Mouse (Mus musculus): ENCODE data around the gene Sgsm2. TPM values are rescaled to one million over a fixed set of nuclear protein-coding genes. Genes with fewer than 3 reads are reported as not detected.
A peak's percentile ranks its signal among the peaks of the same experiment; 100 is the strongest.

Sgsm2 gene
- 6.2 and 6.9 TPM in 2 replicates for polyA plus RNA-seq (2015; fragmentation: Nextera tagmentation; extraction: Ambion mirVana)

- Histone ChIP-seq H3K9ac (peak within 1 kb of the TSS; percentile 78), H3K27me3 (replicated peaks) (no peaks in the 10 kb centered on the region), H3K4me2 (peak within 1 kb of the TSS; percentile 98), H3K27ac (peak within 1 kb of the TSS; percentile 91), H3K4me1 (peaks cover 15% of the 10 kb centered on the region; the same call in 1 of the 2 replicates), H3K4me3 (replicated peaks) (peak within 1 kb of the TSS; percentile 96), H3K9me3 (no peaks in the 10 kb centered on the region), H3K36me3 (peaks cover 12% of the 10 kb centered on the region)
- peak; percentile 74 for ATAC-seq (ENCODE audit: insufficient read depth, low FRiP score, low read depth)
- under 1% methylated on average over 72 of the region's 74 CpGs for WGBS
These were observed at the start of gene Sgsm2 for GRCm38 (mm10) chr11:74896901-74897677. Sgsm2 (minus strand) TSS chr11:74897060.

DNA sequence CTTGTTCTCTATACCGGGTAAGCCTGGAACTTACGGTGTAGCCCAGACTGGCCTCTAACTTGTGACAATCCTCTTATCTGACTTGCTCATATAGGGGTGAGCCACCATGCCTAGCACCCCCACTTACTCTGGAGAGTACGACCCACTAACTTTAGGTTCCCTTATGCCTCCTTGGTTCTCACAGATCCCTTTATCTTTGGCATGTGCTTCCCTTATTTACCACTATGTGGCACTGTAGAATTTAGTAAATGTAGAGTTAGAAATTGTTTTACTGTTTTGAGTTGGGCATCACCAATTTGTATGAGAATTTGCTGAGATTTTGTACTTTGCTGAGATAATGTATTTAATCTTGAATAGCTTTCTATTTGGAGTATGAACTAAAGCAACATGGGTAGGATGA lies 49.5 kb upstream of the Sgsm2 start:
- H3K27ac ChIP-seq: no peak overlapping the region
- no peak for ATAC-seq (ENCODE audit: insufficient read depth, low FRiP score, low read depth)
- no peaks in the 10 kb centered on the region for H3K9me3 ChIP-seq
- no peaks in the 10 kb centered on the region for H3K4me1 ChIP-seq
- no peak overlapping the region for H3K4me2 ChIP-seq
- 69% methylated on average over 3 of the region's 3 CpGs for WGBS
- no peak overlapping the region for H3K4me3 ChIP-seq (replicated peaks)
- peaks cover 7% of the 10 kb centered on the region; the same call in 1 of the 2 replicates for H3K36me3 ChIP-seq
- no peaks in the 10 kb centered on the region for H3K27me3 ChIP-seq (replicated peaks)
- H3K9ac ChIP-seq: no peak overlapping the region

DNA sequence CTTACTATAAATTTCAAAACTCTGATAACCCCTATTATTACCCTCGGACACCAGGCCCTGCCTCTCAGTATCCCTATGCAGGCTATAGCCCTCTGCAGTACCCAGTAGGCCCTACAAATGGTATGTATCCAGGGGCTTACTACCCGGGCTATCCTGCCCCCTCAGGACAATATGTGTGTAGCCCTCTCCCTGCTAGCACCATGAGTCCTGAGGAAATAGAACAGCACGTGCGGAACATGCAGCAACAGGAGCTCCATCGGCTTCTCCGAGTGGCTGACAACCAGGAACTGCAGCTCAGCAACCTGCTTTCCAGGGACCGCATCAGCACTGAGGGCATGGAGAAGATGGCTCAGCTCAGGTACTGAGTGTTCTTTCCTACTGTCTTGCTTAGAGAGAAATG lies 33.5 kb upstream of the Sgsm2 start:
- H3K9me3 ChIP-seq: no peaks in the 10 kb centered on the region
- no peaks in the 10 kb centered on the region for H3K27me3 ChIP-seq (replicated peaks)
- no peak for ATAC-seq (ENCODE audit: insufficient read depth, low FRiP score, low read depth)
- 93% methylated on average over 7 of the region's 7 CpGs for WGBS
- no peak overlapping the region for H3K4me2 ChIP-seq
- H3K36me3 ChIP-seq: peaks cover 27% of the 10 kb centered on the region; the same call in 1 of the 2 replicates
- H3K9ac ChIP-seq: no peak overlapping the region
- H3K4me1 ChIP-seq: peaks cover 10% of the 10 kb centered on the region
- H3K27ac ChIP-seq: no peak overlapping the region
- H3K4me3 ChIP-seq (replicated peaks): no peak overlapping the region

DNA sequence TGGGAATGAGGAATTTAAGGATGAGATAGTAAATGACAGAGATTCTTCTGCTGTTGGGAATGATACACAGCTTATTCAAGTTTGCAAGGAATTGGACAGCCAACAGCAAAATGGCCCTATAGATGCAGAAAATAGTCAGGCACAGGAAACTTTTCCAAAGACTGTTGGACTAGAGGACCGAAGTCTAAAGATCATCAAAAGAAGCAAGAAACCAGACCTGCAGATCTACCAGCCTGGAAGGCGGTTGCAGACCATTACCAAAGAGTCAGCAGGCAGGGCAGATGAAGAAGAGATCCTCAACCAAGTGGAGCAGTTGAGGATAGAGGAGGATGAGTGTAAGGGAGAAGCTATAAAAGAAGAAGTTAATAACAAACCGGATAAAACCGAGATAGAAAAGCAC lies 32.3 kb upstream of the Sgsm2 start:
- Histone ChIP-seq H3K27ac (no peak overlapping the region), H3K4me3 (replicated peaks) (no peak overlapping the region), H3K36me3 (peaks cover 20% of the 10 kb centered on the region; the same call in 1 of the 2 replicates), H3K9me3 (no peaks in the 10 kb centered on the region), H3K4me2 (no peak overlapping the region), H3K9ac (no peak overlapping the region), H3K4me1 (peaks cover 12% of the 10 kb centered on the region), H3K27me3 (replicated peaks) (no peaks in the 10 kb centered on the region)
- ATAC-seq (ENCODE audit: insufficient read depth, low FRiP score, low read depth): no peak
- WGBS: 86% methylated on average over 4 of the region's 4 CpGs

DNA sequence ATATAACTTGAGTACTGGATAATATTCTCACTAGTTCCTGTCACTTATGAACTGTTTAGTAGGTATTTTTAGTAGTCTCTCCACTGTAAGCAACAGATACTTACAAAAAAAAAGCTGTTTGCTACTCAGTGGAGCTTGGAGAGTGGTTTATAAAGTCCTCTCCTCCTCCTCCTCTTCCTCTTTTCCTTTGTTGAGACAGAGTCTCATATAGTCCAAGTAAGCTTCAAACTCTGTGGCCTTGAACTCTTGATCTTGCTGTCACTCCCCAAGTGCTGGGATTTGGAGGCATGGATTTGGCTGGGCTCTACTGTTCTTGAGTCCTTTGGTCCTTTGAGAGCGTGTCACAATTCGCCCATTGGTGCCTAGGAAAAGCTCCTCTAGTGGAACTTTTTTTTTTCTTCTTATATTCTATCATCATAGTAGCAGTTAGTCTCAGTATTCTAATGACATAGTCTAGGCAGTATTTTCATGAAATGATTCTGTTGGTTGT lies 30.4 kb upstream of the Sgsm2 start:
- Histone ChIP-seq H3K36me3 (peaks cover 13% of the 10 kb centered on the region; the same call in 1 of the 2 replicates), H3K9me3 (no peaks in the 10 kb centered on the region), H3K4me2 (peak overlapping the region; percentile 64; the same call in 1 of the 2 replicates), H3K4me1 (peaks cover 12% of the 10 kb centered on the region), H3K9ac (no peak overlapping the region), H3K27ac (peak overlapping the region; percentile 100; the same call in 1 of the 2 replicates), H3K27me3 (replicated peaks) (no peaks in the 10 kb centered on the region), H3K4me3 (replicated peaks) (no peak overlapping the region)
- 85% methylated on average over 2 of the region's 2 CpGs for WGBS
- ATAC-seq (ENCODE audit: insufficient read depth, low FRiP score, low read depth): no peak

DNA sequence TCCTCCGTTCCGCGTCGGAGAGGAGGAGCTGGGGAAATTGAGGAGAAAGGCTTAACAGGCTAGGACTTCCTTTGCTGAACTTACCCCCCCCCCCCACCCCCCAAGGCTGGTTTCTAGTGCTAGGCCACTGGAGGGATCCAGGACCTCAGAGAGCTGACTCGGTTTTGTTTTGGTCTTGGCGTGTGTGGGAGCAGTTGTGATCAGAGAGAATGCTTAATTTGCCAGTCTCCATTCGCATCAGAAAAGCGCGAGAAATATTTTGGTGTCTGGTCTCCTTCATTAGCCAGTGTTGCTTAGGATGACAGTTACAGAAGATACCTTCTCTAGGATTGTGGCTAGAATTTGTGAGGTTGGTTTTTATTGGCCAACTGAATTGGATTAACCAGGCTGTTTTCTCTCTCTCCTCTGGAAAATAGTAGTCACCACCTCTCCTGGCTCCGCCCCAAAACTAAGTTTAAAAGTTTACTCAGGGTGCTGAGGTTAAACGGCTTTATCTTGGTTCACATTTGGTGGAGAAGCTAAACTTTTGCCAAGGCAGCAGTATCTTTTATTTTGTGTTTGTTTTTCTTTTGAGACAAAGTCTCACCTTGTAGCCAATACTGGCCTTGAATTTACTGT lies 29.6 kb upstream of the Sgsm2 start:
- WGBS: 5% methylated on average over 11 of the region's 11 CpGs
- peaks cover 11% of the 10 kb centered on the region; the same call in 1 of the 2 replicates for H3K36me3 ChIP-seq
- H3K27ac ChIP-seq: peak overlapping the region; percentile 100
- peak overlapping the region; percentile 64 for H3K4me2 ChIP-seq
- H3K4me3 ChIP-seq (replicated peaks): peak overlapping the region; percentile 82
- H3K4me1 ChIP-seq: peaks cover 12% of the 10 kb centered on the region
- H3K9ac ChIP-seq: peak overlapping the region; percentile 90
- ATAC-seq (ENCODE audit: insufficient read depth, low FRiP score, low read depth): no peak
- no peaks in the 10 kb centered on the region for H3K9me3 ChIP-seq
- no peaks in the 10 kb centered on the region for H3K27me3 ChIP-seq (replicated peaks)

GRCm38 (mm10) chr11:74925577-74926387 lies 28.9 kb upstream of the Sgsm2 start, which contains the start of the genes Smg6 and Srr:
Smg6 (plus strand) TSS chr11:74925823.
Srr (minus strand) TSS chr11:74925948.
- WGBS: under 1% methylated on average over 78 of the region's 88 CpGs
- peak within 1 kb of the TSS; percentile 100 for H3K27ac ChIP-seq

DNA sequence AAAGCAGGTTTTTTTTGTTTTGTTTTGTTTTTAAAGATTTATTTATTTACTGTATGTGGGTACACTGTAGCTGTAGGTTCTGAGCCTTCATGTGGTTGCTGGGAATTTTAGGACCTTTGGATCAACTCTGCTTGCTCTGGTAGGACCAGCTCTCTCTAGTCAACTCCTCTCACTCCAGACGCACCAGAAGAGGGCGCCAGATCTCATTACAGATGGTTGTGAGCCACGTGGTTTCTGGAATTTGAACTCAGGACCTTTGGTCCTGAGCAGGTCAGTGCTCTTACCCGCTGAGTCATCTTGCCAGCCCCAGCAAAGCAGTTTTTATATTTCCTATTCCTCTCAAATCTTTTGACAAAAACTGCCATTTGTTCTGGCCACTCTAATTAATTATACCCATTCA lies 27.3 kb upstream of the Sgsm2 start:
- no peak overlapping the region for H3K9ac ChIP-seq
- no peak for ATAC-seq (ENCODE audit: insufficient read depth, low FRiP score, low read depth)
- no peak overlapping the region for H3K27ac ChIP-seq
- 0 out of 2 replicates have a peak, but pooled peaks cover 3% of the 10 kb centered on the region for H3K36me3 ChIP-seq
- peaks cover 12% of the 10 kb centered on the region for H3K4me1 ChIP-seq
- H3K9me3 ChIP-seq: no peaks in the 10 kb centered on the region
- H3K4me3 ChIP-seq (replicated peaks): no peak overlapping the region
- 48% methylated on average over 4 of the region's 4 CpGs for WGBS
- no peaks in the 10 kb centered on the region for H3K27me3 ChIP-seq (replicated peaks)
- no peak overlapping the region for H3K4me2 ChIP-seq

More at GRCm38 (mm10) chr11:74925577-74926387, 28.9 kb upstream of the Sgsm2 start, which contains the start of the genes Smg6 and Srr:
- peak within 1 kb of the TSS; percentile 90 for H3K9ac ChIP-seq
- peaks cover 12% of the 10 kb centered on the region for H3K4me1 ChIP-seq
- ATAC-seq (ENCODE audit: insufficient read depth, low FRiP score, low read depth): peak; percentile 96
- H3K4me2 ChIP-seq: peak within 1 kb of the TSS; percentile 64
- H3K27me3 ChIP-seq (replicated peaks): no peaks in the 10 kb centered on the region
- no peaks in the 10 kb centered on the region for H3K9me3 ChIP-seq
- peaks cover 8% of the 10 kb centered on the region; the same call in 1 of the 2 replicates for H3K36me3 ChIP-seq
- H3K4me3 ChIP-seq (replicated peaks): peak within 1 kb of the TSS; percentile 82

- H3K9ac ChIP-seq: no peak overlapping the region
- WGBS: 63% methylated on average over 6 of the region's 6 CpGs
- no peak for ATAC-seq (ENCODE audit: insufficient read depth, low FRiP score, low read depth)
These were observed 22.4 kb upstream of the Sgsm2 start for GRCm38 (mm10) chr11:74919249-74919648.

DNA sequence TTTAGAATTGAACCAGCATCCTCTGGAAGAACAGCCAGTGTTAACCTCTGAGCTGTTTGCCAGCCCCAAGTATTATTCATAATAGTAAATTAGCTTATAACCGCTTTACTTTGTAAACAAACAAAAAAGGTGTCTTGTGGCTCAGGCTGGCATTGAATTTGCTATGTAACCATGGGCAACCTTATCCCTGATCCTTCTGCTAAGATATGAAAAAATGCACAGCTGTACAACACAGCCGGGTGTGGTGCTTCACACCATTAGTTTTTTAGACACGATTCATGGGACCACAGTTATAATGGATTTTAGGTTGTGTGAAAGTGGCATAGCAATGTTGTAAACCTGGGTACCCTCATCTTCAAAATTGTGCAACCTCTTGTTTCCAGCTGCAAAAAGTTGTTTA lies 15.6 kb upstream of the Sgsm2 start:
- WGBS: 70% methylated on average over 3 of the region's 3 CpGs
- Histone ChIP-seq H3K4me2 (no peak overlapping the region), H3K4me1 (no peaks in the 10 kb centered on the region), H3K27me3 (replicated peaks) (no peaks in the 10 kb centered on the region), H3K27ac (no peak overlapping the region), H3K4me3 (replicated peaks) (no peak overlapping the region), H3K9ac (no peak overlapping the region), H3K36me3 (peaks cover 27% of the 10 kb centered on the region), H3K9me3 (no peaks in the 10 kb centered on the region)
- ATAC-seq (ENCODE audit: insufficient read depth, low FRiP score, low read depth): no peak

More at GRCm38 (mm10) chr11:74919249-74919648, 22.4 kb upstream of the Sgsm2 start:
- no peaks in the 10 kb centered on the region for H3K27me3 ChIP-seq (replicated peaks)
- no peaks in the 10 kb centered on the region for H3K4me1 ChIP-seq
- H3K27ac ChIP-seq: no peak overlapping the region
- H3K4me2 ChIP-seq: no peak overlapping the region
- H3K36me3 ChIP-seq: peaks cover 10% of the 10 kb centered on the region; the same call in 1 of the 2 replicates
- no peaks in the 10 kb centered on the region for H3K9me3 ChIP-seq
- H3K4me3 ChIP-seq (replicated peaks): no peak overlapping the region

DNA sequence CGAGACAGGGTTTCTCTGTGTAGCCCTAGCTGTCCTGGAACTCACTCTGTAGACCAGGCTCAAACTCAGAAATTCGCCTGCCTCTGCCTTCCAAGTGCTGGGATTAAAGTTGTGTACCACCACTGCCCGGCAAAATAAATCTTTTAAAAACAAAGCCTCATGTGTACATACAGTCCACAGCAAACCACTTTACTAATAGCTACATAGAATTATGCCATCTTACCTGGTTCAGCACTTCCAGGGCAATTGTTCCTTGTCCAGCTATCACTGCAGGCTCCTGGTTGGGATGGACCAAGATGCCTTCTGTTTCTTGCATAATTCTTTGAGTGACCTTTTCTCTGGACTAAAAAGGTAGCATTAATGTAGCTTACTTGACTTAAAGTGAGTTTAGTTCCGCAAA lies 13.1 kb upstream of the Sgsm2 start:
- no peak overlapping the region for H3K27ac ChIP-seq
- no peaks in the 10 kb centered on the region for H3K27me3 ChIP-seq (replicated peaks)
- H3K4me2 ChIP-seq: no peak overlapping the region
- peaks cover 50% of the 10 kb centered on the region for H3K36me3 ChIP-seq
- no peak overlapping the region for H3K4me3 ChIP-seq (replicated peaks)
- H3K4me1 ChIP-seq: no peaks in the 10 kb centered on the region
- H3K9ac ChIP-seq: no peak overlapping the region
- 89% methylated on average over 4 of the region's 4 CpGs for WGBS
- ATAC-seq (ENCODE audit: insufficient read depth, low FRiP score, low read depth): no peak
- no peaks in the 10 kb centered on the region for H3K9me3 ChIP-seq

All from stomach, embryonic 15.5 days (tissue).